Mouse (Mus musculus): Measurements from ENCODE around the gene Ppp1ca.

The Ppp1ca gene

DNA sequence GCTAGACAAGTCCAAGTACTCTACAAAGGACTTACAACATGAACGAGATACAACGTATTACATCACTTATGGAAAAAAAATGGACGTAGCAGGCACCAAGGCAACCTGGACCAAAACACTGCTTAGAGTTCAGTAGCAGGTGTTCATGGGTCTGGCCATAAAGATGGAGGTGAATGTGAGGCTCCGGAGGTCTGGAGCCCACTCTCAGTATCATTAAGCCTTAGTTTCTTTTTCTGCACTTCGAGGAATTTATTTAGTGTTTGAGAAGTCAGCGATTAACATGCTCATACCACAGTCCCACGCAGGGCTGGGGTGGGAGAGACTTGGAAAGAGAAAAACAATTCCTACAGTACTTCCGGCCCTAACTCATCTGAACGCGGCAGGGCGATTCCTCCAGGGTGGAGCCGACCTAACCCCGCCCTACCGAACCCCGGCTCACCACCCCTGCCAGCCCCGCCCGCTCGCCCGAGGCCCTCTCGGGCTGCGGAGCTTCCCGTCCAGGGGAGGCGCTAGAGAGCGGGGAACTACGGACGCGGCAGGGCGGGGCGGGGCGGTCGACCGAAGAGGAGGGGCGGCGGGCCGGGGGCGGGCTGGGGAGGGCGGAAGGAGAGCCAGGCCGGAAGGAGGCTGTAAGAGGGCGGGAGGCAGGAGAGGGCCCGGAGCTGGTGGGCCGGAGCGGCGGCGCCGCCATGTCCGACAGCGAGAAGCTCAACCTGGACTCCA is at the start of gene Ppp1ca:
TSS of gene Ppp1ca (plus strand) at position 538 of the 723 bp plus-strand sequence.
- 2% methylated on average over 47 of the region's 47 CpGs for WGBS

DNA sequence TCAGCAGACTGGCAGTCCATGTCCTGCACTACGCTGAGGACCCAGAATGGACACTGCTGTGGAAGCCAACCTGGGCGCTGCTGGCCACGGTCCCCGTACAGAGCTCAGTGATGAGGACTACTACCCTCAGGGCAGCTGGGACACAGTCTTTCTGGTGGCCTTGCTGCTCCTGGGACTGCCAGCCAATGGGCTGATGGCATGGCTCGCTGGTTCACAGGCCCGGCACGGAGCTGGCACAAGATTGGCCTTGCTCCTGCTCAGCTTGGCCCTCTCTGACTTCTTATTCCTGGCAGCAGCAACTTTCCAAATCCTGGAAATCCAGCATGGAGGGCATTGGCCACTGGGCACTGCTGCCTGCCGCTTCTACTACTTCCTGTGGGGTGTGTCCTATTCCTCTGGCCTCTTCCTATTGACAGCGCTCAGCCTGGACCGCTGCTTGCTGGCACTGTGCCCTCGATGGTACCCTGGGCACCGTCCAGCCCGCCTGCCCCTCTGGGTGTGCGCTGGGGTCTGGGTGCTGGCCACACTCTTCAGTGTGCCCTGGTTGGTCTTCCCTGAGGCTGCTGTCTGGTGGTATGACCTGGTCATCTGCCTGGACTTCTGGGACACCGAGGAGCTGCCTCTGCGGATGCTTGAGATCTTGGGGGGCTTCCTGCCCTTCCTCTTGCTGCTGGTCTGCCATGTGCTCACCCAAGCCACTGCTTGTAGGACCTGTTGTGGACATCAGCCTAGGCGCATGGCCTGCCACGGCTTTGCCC is 49.3 kb upstream of the Ppp1ca start:
- WGBS = 80% methylated on average over 18 of the region's 18 CpGs

- 79% methylated on average over 7 of the region's 7 CpGs for WGBS
Measured at GRCm38 (mm10) chr19:4143759-4144268, 48.1 kb upstream of the Ppp1ca start, which contains the start of gene Cabp4. Cabp4 (minus strand) TSS chr19:4144033.

GRCm38 (mm10) chr19:4144550-4145498 is 47.0 kb upstream of the Ppp1ca start:
- WGBS = 81% methylated on average over 16 of the region's 16 CpGs

GRCm38 (mm10) chr19:4145936-4146335 is 45.9 kb upstream of the Ppp1ca start:
- 89% methylated on average over 5 of the region's 5 CpGs for WGBS

DNA sequence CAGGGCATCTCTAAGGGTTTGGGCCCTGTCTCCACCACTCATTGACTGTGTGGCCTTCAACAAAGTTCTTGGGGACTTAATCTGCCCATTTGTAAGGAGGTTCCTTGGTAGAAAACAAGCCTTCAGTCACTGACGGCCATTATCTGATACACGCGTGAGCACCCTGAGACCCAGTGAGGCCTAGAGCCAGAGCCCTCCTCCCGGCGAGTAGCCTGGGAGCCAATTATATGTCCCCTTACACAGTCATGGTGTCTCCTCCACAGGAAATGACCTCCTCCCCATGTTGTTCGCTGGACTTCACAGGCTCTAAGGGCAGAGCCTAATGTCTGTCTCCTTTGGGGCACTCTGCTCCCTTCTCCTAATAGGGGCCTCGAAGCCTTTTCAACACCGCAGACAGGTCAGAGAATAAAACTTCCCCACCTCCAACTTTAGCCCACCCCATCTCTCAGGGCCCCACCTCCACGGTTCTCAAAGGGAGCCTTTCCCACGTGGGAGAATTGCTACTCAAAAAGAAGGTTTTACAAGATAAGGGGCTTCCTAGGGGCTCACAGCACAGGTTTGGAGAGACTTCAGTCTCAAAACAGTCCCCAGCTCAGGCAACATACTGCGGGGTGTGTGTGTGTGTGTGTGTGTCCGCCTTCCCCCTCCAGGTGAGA is 45.4 kb upstream of the Ppp1ca start:
- WGBS = 76% methylated on average over 12 of the region's 12 CpGs

- 46% methylated on average over 3 of the region's 3 CpGs for whole genome bisulfite sequencing
Measured at GRCm38 (mm10) chr19:4147022-4147405, 44.9 kb upstream of the Ppp1ca start.

DNA sequence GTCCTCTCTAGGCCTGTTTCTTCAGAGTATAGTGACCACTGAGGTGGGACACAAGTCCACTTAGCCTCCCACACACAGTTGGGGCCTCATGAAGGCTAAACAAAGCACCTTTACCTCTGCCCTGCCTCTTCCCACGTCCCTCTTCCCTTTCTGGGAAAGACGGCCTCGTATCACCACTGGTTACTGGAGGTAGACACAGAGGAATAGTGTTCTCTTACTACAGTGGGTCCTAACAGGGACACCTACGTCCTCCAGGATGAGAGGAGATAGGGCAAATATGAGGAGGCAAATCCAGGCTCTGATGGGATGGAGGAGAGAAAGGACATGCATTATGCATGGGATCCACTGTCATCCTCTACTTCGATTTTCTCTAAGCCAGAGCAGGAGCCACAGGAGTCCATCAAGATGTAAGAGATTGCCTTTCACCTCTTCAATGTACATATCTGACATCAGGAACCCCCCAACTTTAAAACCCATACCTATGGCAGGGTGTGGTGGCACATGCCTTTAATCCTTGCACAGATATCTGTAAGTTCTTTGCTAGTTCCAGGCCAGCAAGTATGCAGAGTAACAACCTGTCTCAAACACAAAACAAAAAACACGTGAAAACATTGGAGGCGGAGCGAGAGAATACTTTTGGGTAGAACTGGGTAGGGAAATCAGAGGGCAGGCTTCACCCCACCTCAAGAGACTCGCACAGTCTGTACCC is 43.9 kb upstream of the Ppp1ca start:
- WGBS = 35% methylated on average over 9 of the region's 9 CpGs

DNA sequence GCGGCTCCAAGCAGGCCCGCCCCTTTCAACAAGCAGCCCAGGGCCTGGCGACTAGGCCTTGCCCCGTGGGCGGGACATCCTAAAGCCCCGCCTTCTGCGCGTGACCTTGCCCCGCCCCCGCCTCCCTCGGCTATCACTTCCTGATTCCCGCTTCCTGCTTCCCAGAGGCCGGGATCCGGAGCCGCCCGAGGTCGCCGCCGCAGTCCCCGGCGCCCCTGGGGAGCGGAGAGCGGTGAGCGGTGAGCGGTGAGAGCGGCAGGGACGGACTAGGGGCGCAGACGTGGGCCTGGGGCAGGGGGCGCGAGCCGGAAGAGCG is 43.4 kb upstream of the Ppp1ca start, which contains the start of gene Coro1b:
TSS of gene Coro1b (plus strand) at position 129 of the 316 bp plus-strand sequence.
- WGBS = under 1% methylated on average over 33 of the region's 33 CpGs

DNA sequence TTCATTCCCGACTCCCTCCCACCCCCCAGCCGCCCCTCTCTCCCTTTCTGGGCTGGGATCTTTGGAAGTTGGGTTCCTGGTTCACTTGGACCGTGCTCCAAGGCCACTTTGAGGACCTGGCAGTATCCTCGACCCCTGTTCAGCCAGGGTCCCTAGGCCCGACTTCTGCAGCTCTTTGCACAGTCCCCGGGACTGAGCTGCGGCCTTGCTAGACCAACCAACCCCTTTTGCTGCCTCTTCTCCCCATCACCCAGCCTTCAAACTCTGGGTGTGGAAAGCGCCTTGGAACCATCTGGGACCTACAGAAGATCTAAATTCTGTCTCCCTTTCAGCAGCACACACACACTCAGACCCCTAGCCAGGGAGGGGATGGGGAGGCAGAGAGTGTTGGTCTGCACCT is 43.0 kb upstream of the Ppp1ca start:
- WGBS = 1% methylated on average over 8 of the region's 8 CpGs

DNA sequence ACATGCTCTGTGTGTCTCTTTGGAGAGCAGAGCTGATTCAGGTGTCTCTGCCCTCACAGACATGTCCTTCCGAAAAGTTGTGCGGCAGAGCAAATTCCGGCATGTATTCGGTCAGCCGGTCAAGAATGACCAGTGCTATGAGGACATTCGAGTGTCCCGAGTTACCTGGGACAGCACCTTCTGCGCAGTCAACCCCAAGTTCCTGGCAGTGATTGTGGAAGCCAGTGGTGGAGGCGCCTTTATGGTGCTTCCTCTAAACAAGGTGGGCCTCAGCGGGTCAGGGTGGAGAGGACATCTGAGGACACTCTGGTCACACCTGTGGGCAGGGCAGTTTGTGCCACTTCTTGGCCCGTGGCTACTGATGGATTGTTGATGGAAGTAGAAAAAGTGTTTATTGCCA is 42.6 kb upstream of the Ppp1ca start:
- WGBS = 81% methylated on average over 11 of the region's 11 CpGs

GRCm38 (mm10) chr19:4149764-4150461 is 42.0 kb upstream of the Ppp1ca start:
- WGBS = 92% methylated on average over 17 of the region's 17 CpGs

GRCm38 (mm10) chr19:4150567-4151487 is 41.0 kb upstream of the Ppp1ca start:
- WGBS = 83% methylated on average over 22 of the region's 22 CpGs

GRCm38 (mm10) chr19:4151488-4151860 is 40.4 kb upstream of the Ppp1ca start:
- 74% methylated on average over 5 of the region's 5 CpGs for WGBS

DNA sequence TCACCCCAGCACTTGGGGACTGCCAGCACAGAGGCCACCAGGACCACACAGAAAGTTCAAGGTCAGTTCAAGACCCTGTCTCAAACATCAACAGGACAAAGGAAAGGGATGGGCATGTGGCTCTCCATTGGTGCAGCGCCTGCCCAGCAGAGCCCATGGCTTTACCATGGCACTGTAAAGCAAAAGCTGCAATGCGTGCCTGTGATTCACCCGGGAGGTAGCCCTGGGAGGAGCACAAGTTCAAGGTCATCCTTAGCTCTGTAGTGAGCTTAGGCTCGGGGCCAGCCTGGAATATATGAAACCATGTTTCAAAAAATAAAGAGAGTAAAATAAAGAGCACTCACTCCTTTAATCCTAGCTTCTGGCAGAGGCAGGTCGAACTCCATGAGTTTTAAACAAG is 40.0 kb upstream of the Ppp1ca start:
- WGBS = 91% methylated on average over 5 of the region's 5 CpGs

- WGBS = 78% methylated on average over 8 of the region's 8 CpGs
Measured at GRCm38 (mm10) chr19:4152445-4153231, 39.2 kb upstream of the Ppp1ca start.

DNA sequence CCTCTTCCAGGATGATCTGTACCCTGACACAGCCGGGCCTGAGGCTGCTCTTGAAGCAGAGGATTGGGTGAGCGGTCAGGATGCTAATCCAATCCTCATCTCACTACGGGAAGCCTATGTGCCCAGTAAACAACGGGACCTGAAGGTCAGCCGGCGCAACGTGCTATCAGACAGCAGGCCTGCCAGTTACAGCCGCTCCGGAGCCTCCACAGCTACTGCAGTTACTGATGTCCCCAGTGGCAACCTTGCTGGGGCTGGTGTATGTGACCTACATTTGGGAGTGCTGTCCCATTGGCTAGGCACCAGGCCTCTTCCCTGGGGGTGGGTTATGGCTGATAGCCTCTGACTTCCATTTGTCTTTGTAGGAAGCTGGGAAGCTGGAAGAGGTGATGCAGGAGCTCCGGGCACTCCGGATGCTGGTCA is 38.6 kb upstream of the Ppp1ca start, which contains the start of gene Ptprcap:
TSS of gene Ptprcap (plus strand) at position 373 of the 423 bp plus-strand sequence.
- WGBS = 75% methylated on average over 11 of the region's 11 CpGs

Measured in cerebral cortex, adult 2 months (tissue).